Mouse (Mus musculus) liver, postnatal 0 days (tissue): ENCODE results near the gene R3hdm4. TPM values are rescaled to one million over a fixed set of nuclear protein-coding genes. Genes with fewer than 3 reads are reported as not detected.

Experiments
- ATAC-seq: fragments of 200-750 bp; cut with Nextera tagmentation; 2 replicates; pipeline ENCODE4 v1.8.0; 2017; ENCODE audit warnings: mild to moderate bottlenecking, moderate library complexity
- DNase-seq: peaks from one replicate; pipeline ENCODE4 v3.0.0-alpha.2; 2016
- H3K27ac ChIP-seq: fragments of 300-500 bp; sonication (generic); 2 replicates; pipeline ENCODE4 v1.5.1; 2014; ENCODE audit warnings: antibody characterized with exemption, moderate library complexity, mild to moderate bottlenecking, low read depth
- H3K27me3 ChIP-seq: fragments of 300-500 bp; sonication (generic); 2 replicates; pipeline ENCODE4 v1.6.1; 2014; ENCODE audit warnings: low read length, control low read depth, mixed read lengths; ENCODE audit not compliant: insufficient read depth
- H3K36me3 ChIP-seq: fragments of 300-500 bp; sonication (generic); replicated peaks from 2 replicates; pipeline ENCODE4 v1.6.1; 2014; ENCODE audit warnings: mild to moderate bottlenecking, control low read depth, low read length, moderate library complexity, mixed read lengths; ENCODE audit not compliant: insufficient read depth
- H3K4me1 ChIP-seq: fragments of 300-500 bp; sonication (generic); 2 replicates; pipeline ENCODE4 v1.6.1; 2014; ENCODE audit warnings: antibody characterized with exemption, mild to moderate bottlenecking, control low read depth; ENCODE audit not compliant: insufficient read depth
- H3K4me2 ChIP-seq: fragments of 300-500 bp; sonication (generic); 2 replicates; pipeline ENCODE4 v1.6.1; 2014; ENCODE audit warnings: low read depth, mild to moderate bottlenecking, low read length, moderate library complexity, mixed read lengths
- H3K4me3 ChIP-seq: fragments of 300-500 bp; sonication (generic); 2 replicates; pipeline ENCODE4 v1.5.1; 2014; ENCODE audit warnings: low read depth, low read length
- H3K9ac ChIP-seq: fragments of 300-500 bp; sonication (generic); replicated peaks from 2 replicates; pipeline ENCODE4 v1.6.1; 2014; ENCODE audit warnings: mild to moderate bottlenecking, moderate library complexity
- H3K9me3 ChIP-seq: fragments of 300-500 bp; sonication (generic); 2 replicates; pipeline ENCODE4 v1.6.1; 2016; ENCODE audit warnings: mild to moderate bottlenecking, control low read depth, low read length, mixed read lengths
- CTCF ChIP-seq: sonication (generic); IDR thresholded peaks from 2 replicates; pipeline ENCODE4 v1.5.1; 2016; ENCODE audit warnings: antibody characterized with exemption, low read depth
- EP300 ChIP-seq: IDR thresholded peaks from 2 replicates; pipeline ENCODE4 v1.6.1; 2016; ENCODE audit warnings: antibody characterized with exemption, low read depth, mild to moderate bottlenecking
- WGBS: fragments of 180-500 bp; shearing (Covaris S2); extraction: QIAGEN DNeasy Blood & Tissue Kit; methylation state at CpG from one replicate; pipeline ENCODE4 v1.1.7; 2014; ENCODE audit not compliant: insufficient replicate concordance; 5-methylcytosine and 5-hydroxymethylcytosine counted together
- polyA plus RNA-seq: library from polyadenylated mRNA; unstranded; fragments of >200 nt; fragmentation: Nextera tagmentation; extraction: Ambion mirVana; gene quantifications from 2 replicates; pipeline ENCODE4 v1.2.1, GENCODE M21; 2015

Gene R3hdm4
- polyA plus RNA-seq, 1 experiment from 2014 or later: 51.7 TPM

DNA sequence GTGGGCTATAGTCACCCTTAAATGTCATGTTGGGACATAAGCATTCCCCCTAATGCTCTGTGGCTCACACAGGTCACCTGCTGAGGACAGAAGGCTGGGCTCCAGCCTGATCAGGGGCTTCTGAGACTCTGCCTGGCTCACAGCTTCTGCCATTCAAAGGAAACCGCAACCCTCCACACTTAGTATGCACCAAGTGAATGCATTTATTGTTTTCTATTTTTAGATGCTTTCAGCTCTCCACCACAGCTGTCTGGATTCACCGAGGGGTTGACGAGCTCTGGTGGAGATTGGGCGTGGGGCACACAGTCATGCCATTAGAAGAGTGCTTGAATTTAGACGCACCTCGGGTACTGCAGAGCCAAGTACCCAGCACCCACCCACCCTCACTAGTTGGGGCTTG is 47.7 kb downstream of the R3hdm4 start:
- ATAC-seq: no peak
- peak overlapping the region; percentile 88 for H3K4me2 ChIP-seq
- no peaks in the 10 kb centered on the region for H3K36me3 ChIP-seq
- H3K9ac ChIP-seq: no peak overlapping the region
- 16% methylated on average over 6 of the region's 6 CpGs for WGBS
- peaks cover 23% of the 10 kb centered on the region for H3K4me1 ChIP-seq
- DNase-seq: no peak
- no peak overlapping the region for H3K27ac ChIP-seq
- no peaks in the 10 kb centered on the region for H3K9me3 ChIP-seq
- TF ChIP-seq CTCF (no peak), EP300 (no peak)
- H3K27me3 ChIP-seq: peaks cover 18% of the 10 kb centered on the region
- H3K4me3 ChIP-seq: no peak overlapping the region

DNA sequence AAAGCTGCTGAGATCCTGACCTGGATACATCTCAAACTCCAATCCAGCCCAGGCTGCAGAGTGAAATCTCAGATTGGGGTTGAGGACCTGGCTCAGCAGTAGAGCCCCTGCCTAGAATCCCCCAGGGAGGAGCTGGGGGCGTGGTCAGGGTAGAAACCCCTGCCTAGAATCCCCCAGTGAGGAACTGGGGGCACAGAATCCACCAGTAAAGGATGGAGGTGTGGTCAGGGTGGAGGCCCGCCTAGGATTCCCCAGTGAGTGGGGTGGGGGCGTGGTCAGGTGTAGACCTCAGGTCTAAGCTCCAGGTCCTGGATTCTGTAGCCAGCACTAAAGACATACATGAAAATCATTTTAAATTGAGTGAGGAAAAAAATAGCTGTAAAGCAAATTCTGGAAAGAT is 48.1 kb downstream of the R3hdm4 start:
- TF ChIP-seq CTCF: no peak
- no peak for TF ChIP-seq EP300
- no peak overlapping the region for H3K4me3 ChIP-seq
- no peak overlapping the region for H3K4me2 ChIP-seq
- 35% methylated on average over 3 of the region's 3 CpGs for WGBS
- no peak for DNase-seq
- peaks cover 18% of the 10 kb centered on the region for H3K27me3 ChIP-seq
- H3K27ac ChIP-seq: no peak overlapping the region
- no peak for ATAC-seq
- no peak overlapping the region for H3K9ac ChIP-seq
- H3K4me1 ChIP-seq: peaks cover 19% of the 10 kb centered on the region
- no peaks in the 10 kb centered on the region for H3K9me3 ChIP-seq
- H3K36me3 ChIP-seq: no peaks in the 10 kb centered on the region

DNA sequence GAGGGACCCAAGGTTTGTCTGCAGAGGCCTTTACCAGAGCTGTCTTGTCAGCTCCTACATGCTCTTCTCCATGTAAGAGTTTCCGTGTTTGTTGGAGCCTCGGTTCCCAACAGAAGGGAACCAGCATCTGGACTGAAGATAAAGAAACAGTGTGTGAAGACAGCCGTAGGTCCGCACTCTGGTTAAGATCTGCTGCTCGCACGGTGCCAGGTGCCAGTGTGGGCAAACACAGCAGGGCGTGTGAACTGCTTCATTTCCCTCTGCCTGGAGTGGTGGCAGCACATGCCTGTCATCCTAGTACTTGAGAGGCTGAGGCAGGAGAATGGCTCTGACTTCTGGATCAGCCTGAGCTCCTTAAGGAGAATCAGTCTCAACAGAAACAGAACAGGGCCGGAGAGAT is 49.2 kb downstream of the R3hdm4 start:
- no peak overlapping the region for H3K4me3 ChIP-seq
- no peak overlapping the region for H3K4me2 ChIP-seq
- TF ChIP-seq EP300 (no peak), CTCF (no peak)
- ATAC-seq (no peak), DNase-seq (no peak)
- no peaks in the 10 kb centered on the region for H3K36me3 ChIP-seq
- peaks cover 18% of the 10 kb centered on the region for H3K27me3 ChIP-seq
- no peaks in the 10 kb centered on the region for H3K9me3 ChIP-seq
- H3K9ac ChIP-seq: no peak overlapping the region
- peaks cover 11% of the 10 kb centered on the region for H3K4me1 ChIP-seq
- WGBS: 79% methylated on average over 8 of the region's 8 CpGs
- no peak overlapping the region for H3K27ac ChIP-seq

DNA sequence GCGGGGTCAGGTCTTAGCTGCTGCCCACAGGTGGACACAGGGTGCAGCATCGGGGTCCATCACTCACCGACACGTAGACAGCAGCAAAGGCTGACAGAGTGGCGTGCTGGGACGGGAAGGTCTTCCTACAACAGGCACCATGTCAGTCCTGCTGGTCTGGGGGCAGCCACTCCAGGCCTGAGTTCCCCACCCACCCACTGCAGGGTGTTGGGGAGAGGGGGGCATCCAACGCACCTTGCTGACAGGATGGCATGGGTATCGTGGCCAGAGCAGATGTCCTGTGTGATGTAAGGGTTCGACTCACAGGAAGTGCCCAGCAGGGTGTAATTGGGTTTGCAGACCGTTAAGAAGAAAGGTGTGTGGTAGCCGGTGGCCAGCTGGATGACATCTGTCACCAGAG is 54.4 kb downstream of the R3hdm4 start:
- Histone ChIP-seq H3K9ac (no peak overlapping the region), H3K27me3 (no peaks in the 10 kb centered on the region), H3K4me3 (no peak overlapping the region), H3K4me2 (no peak overlapping the region), H3K4me1 (no peaks in the 10 kb centered on the region), H3K27ac (no peak overlapping the region), H3K36me3 (peaks cover 21% of the 10 kb centered on the region), H3K9me3 (no peaks in the 10 kb centered on the region)
- ATAC-seq: no peak
- WGBS: 80% methylated on average over 11 of the region's 11 CpGs
- DNase-seq: no peak
- TF ChIP-seq EP300 (no peak), CTCF (no peak)

DNA sequence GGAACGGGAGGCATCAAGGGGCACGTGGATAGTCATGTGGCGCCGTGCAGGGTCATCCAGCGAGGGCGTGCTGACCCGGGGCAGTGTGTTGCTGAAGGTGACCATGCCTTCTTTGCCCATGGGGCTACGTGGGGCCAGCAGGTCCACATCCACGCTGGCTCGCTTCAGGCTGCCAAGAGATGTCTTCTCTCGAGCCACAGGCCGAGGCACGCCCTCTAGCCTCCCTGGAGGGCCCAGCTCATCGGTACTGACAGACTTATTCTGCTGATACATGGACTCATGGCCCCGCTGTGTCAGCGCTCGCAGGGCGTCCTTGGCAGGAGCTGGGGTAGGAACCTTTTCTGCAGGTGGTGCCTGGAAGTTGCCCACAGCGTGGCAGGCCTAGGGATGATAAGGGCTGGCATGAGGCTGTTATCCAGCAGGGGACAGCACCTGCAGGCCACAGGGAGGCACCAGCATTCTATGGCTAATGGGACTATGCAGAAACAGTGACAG is 55.2 kb downstream of the R3hdm4 start:
- Histone ChIP-seq H3K4me3 (no peak overlapping the region), H3K27ac (no peak overlapping the region), H3K27me3 (no peaks in the 10 kb centered on the region), H3K36me3 (peaks cover 28% of the 10 kb centered on the region), H3K4me2 (no peak overlapping the region), H3K9ac (no peak overlapping the region), H3K4me1 (no peaks in the 10 kb centered on the region), H3K9me3 (no peaks in the 10 kb centered on the region)
- peak; percentile 27 for DNase-seq
- TF ChIP-seq EP300: no peak
- peak; percentile 74 for TF ChIP-seq CTCF
- 61% methylated on average over 19 of the region's 19 CpGs for WGBS
- peak; percentile 45; the same call in 1 of the 2 replicates for ATAC-seq

DNA sequence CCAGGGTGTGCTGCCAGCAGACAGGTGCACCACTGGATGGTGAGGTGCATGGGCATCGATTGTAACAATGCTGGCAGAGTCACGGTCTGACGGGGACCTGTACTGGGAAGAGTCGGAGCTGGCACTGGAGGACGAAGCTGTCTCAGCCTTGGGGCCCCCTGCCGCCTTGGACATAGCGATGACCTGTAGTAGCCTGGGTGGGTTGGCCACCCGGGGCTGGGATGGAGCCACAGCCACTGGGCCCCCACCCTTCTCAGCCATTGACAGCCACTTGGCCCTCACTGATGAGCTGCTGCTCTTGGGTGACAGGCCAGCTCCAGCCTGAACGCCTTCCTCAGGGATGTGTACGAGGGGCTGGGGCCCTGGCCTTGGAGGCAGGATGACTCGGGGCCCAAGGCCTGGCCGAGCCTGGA is 55.8 kb downstream of the R3hdm4 start:
- Histone ChIP-seq H3K9me3 (no peaks in the 10 kb centered on the region), H3K9ac (no peak overlapping the region), H3K4me1 (no peaks in the 10 kb centered on the region), H3K36me3 (peaks cover 35% of the 10 kb centered on the region), H3K27ac (no peak overlapping the region), H3K4me3 (no peak overlapping the region), H3K4me2 (no peak overlapping the region), H3K27me3 (no peaks in the 10 kb centered on the region)
- 62% methylated on average over 12 of the region's 12 CpGs for WGBS
- DNase-seq (peak; percentile 31), ATAC-seq (peak; percentile 24)
- TF ChIP-seq CTCF (no peak), EP300 (no peak)
